In the genomic region with DNA sequence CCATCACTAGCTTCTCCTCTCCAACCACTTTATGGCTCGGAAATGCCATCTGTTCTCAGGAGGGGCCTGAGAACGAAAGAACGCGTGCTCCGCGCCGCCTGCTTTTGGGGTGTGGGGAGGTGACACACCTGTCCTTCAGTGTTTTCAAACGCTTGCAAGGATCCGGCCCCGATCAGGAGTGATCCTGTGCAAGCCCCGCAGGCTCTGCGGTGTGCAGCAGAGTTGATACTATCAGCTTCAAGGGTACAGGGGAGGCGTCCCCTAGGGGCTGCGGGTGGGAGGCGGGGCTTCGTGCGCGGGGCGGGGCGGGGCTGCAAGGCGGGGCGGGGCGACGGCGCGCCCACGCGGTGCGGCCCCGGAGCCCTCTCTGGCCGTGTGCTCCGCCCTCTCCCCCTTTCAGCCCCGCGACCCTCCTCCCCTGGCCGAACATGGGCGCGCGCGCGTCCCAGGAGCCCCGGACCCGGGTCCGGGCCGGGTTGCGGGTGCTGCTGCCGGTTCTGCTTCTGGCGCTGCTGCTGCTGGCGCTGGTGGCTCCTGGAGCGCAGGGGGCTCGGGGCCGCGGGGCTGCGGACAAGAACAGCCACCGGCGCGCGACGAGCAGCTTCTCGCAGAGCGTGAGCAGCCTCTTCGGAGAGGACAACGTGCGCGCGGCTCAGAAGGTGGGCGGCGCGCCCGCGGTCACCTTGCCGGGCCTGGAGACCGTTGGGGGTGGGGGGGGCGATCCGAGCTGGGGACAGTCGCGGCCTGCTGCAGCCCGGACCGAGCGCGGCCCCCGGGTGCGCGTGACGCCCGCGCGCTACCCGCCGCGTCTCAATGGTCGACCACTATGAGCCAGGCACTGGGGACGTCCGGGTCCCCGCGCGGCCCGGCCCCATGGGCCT, we compare ENCODE assay signal across 8 mouse cellular contexts. TPM values are rescaled to one million over a fixed set of nuclear protein-coding genes. Genes with fewer than 3 reads are reported as not detected.
DNase-seq lines count a peak whose midpoint lies in the region; ATAC-seq and TF ChIP-seq lines count a peak whose summit lies in the region.

Gene Bri3bp, plus strand, starts transcription at position 335 of the 881 bp plus-strand sequence.

- H3K4me1 ChIP-seq in liver, embryonic 11.5 days (replicated peaks; ENCODE audit: control insufficient read depth, insufficient read depth, low read length) = peaks cover 21% of the 10 kb centered on the region
- H3K4me1 ChIP-seq in stomach, postnatal 0 days (replicated peaks; ENCODE audit: control insufficient read depth, insufficient read depth) = peaks cover 4% of the 10 kb centered on the region; the same call in 1 of the 2 replicates

- H3K36me3 ChIP-seq in liver, embryonic 11.5 days (ENCODE audit: control insufficient read depth, insufficient read depth, low read length) = 0 out of 2 replicates have a peak, but pooled peaks cover 6% of the 10 kb centered on the region
- H3K36me3 ChIP-seq in stomach, postnatal 0 days (ENCODE audit: control insufficient read depth, insufficient read depth, low read length) = no peaks in the 10 kb centered on the region

- TF ChIP-seq CTCF in stomach, postnatal 0 days (IDR thresholded peaks at IDR 0.05; ENCODE audit: low read depth) = no peak

- H3K9me3 ChIP-seq in liver, embryonic 11.5 days (ENCODE audit: control insufficient read depth, low read length) = no peaks in the 10 kb centered on the region
- no peaks in the 10 kb centered on the region for H3K9me3 ChIP-seq in stomach, postnatal 0 days (ENCODE audit: control insufficient read depth, low read length)

- peak; percentile 91 for ATAC-seq in liver, embryonic 11.5 days (replicated peaks; ENCODE audit: low FRiP score)
- ATAC-seq in stomach, postnatal 0 days (ENCODE audit: low FRiP score, low TSS enrichment) = peak; percentile 82

- under 1% methylated on average over 93 of the region's 97 CpGs for WGBS in liver, embryonic 11.5 days
- WGBS in stomach, postnatal 0 days = 1% methylated on average over 62 of the region's 97 CpGs

- peak within 1 kb of the TSS; percentile 96 for H3K9ac ChIP-seq in liver, embryonic 11.5 days (ENCODE audit: low read depth, low read length)
- peak within 1 kb of the TSS; percentile 82 for H3K9ac ChIP-seq in stomach, postnatal 0 days (ENCODE audit: low read length)

- no peaks in the 10 kb centered on the region for H3K27me3 ChIP-seq in liver, embryonic 11.5 days (replicated peaks; ENCODE audit: control insufficient read depth, insufficient read depth, low read length)
- no peaks in the 10 kb centered on the region for H3K27me3 ChIP-seq in stomach, postnatal 0 days (ENCODE audit: control insufficient read depth, insufficient read depth, low read length)

- H3K4me2 ChIP-seq in liver, embryonic 11.5 days = peak within 1 kb of the TSS; percentile 91
- peak within 1 kb of the TSS; percentile 89 for H3K4me2 ChIP-seq in stomach, postnatal 0 days (replicated peaks; ENCODE audit: low read depth)

- no peak for TF ChIP-seq EP300 in stomach, postnatal 0 days (optimal IDR thresholded peaks at IDR 0.05)

- peak within 1 kb of the TSS; percentile 83 for H3K27ac ChIP-seq in liver, embryonic 11.5 days (ENCODE audit: low read depth, low read length)
- H3K27ac ChIP-seq in stomach, postnatal 0 days (replicated peaks) = peak within 1 kb of the TSS; percentile 67; the same call in 1 of the 2 replicates

- DNase-seq in 416B (ENCODE audit: low read depth) = peak; percentile 67
- peak; percentile 63 to 87 for DNase-seq in adrenal gland, adult (ENCODE audit: inconsistent age in 2 of 2, low spot score in 1 of 2)
- peak; percentile 90 for DNase-seq in embryo, embryonic 9.5 days (ENCODE audit: extremely low spot score)
- peak; percentile 36 for DNase-seq in heart, adult 8-10 months (ENCODE audit: low spot score)
- peak; percentile 40 for DNase-seq in kidney, adult 9 months
- peak; percentile 83 for DNase-seq in liver, embryonic 11.5 days (ENCODE audit: low spot score)
- DNase-seq in natural killer cell, adult 2 months (ENCODE audit: low spot score in 2 of 2) = peak; percentile 28 to 46
- DNase-seq in stomach, postnatal 0 days (ENCODE audit: low spot score) = peak; percentile 74

- H3K4me3 ChIP-seq in liver, embryonic 11.5 days (ENCODE audit: low read depth, low read length) = peak within 1 kb of the TSS; percentile 97
- peak within 1 kb of the TSS; percentile 93 for H3K4me3 ChIP-seq in stomach, postnatal 0 days (ENCODE audit: low read depth, low read length)

RNA-seq across cellular contexts. Expression of gene Bri3bp, which starts in this region (rescaled TPM):
- 10 to 100 TPM; 44.4 to 61.8 (median 45.5) TPM for total RNA-seq in heart, adult 8-10 months (2022)
- polyA plus RNA-seq in liver, embryonic 11.5 days (2014; fragmentation: Nextera tagmentation; extraction: Ambion mirVana) = 63.6 and 67.9 TPM in 2 replicates
- 25.3 and 27.9 TPM in 2 replicates for polyA plus RNA-seq in stomach, postnatal 0 days (2015; fragmentation: Nextera tagmentation; extraction: Ambion mirVana)

Comparison
In these comparisons a context has a peak if more than half of its experiments do, and no peak if none do; other contexts are left out.
1. Peak in every context shown above with its lines: DNase-seq, ATAC-seq, H3K4me3 ChIP-seq and H3K27ac ChIP-seq.
2. DNase-seq: peak in every context shown above with its lines; median percentile 90 in embryo, embryonic 9.5 days; 83 in liver, embryonic 11.5 days; 75 in adrenal gland, adult; 74 in stomach, postnatal 0 days; 67 in 416B; 40 in kidney, adult 9 months; 37 in natural killer cell, adult 2 months; 36 in heart, adult 8-10 months.